Mouse (Mus musculus) frontal cortex, postnatal 10 days (tissue): ENCODE data around the gene Gm3460.
"Not testable (repeated sequence)": the region's sequence is repeated elsewhere in the genome, so short reads cannot be mapped to it uniquely, and the experiment has no call there.

Source experiments
- DNase-seq, 2 experiments: peaks; one replicate each; pipeline ENCODE4 v3.0.0; 2022; ENCODE audit warnings: low spot score in 2 of 2, mixed read lengths in 1 of 2

Gm3460 gene

GRCm38 (mm10) chr14:6622318-6622717 is at the start of gene Gm3460:
TSS of gene Gm3460 (minus strand) at chr14:6622418.
- DNase-seq, result not testable (repeated sequence)

DNA sequence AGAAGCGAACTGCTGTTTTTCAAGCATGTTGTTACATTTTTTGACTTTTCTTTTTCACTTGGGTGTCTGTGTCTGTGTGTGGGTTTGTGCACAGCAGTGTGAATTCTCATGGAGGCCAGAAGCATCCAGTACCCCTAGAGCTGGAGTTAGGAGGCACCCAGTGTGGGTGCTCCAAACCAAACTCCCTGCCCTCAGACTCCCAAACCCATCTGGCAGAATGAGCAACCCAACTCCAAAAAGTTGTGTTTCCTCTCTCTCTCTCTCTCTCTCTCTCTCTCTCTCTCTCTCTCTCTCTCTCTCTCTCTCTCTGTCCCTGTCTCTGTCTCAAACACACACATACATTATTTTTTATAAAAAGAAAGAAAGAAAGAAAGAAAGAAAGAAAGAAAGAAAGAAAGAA is 15.8 kb downstream of the Gm3460 start:
- peak; percentile 6 for DNase-seq

DNA sequence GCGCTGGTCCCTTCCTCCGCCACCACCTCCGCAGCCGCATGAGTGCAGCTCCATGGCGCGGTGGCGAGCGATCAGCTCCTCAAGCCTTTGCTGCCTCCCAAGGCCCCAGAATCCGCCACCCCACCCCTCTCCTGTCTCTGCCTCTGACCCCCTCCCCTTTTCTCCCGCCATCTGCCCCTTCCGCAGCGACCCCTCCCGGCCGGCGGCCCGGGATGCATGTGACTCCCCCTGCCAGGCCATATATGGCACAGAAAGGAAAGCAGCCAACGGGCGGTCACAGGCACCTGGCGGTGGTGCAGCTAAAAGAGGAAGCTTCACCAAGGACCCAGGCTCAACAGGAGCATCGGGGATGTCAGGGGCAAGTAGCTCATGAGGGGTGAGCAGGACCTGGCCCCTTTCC is 17.2 kb downstream of the Gm3460 start:
- peak; percentile 7 to 14 for DNase-seq

DNA sequence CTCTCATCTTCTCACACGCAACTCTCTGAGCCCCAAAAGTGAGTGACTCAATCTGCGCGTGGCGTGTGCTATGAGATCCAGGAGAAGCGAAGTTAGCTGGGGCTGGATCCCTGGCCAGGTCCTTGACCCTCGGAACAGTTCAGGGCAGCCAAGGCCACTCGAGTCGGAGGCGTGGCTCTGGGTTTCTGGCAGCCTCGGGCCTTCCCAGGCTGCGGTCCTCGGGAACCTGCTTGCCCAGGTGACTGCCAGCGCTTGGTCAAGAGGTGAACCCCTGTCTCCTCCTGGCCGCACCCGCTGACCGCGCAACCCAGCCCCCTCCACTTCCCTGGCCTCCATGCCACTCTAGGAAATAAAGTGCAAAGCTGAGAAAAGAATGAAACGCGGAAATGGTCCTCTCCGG is 17.7 kb downstream of the Gm3460 start:
- peak; percentile 2 to 4 for DNase-seq

GRCm38 (mm10) chr14:6590513-6590912 is 31.7 kb downstream of the Gm3460 start, which contains the start of gene Gm3629:
TSS of gene Gm3629 (minus strand) at chr14:6590613.
- DNase-seq, result not testable (repeated sequence)
